Mouse (Mus musculus): ENCODE measurements at regions not wholly inside any gene's neighbourhood (a gene's known extent, or its start where the extent isn't known, plus 50 kb on each side); places are given as distances from the start of the nearest gene placed in this dataset.

DNA sequence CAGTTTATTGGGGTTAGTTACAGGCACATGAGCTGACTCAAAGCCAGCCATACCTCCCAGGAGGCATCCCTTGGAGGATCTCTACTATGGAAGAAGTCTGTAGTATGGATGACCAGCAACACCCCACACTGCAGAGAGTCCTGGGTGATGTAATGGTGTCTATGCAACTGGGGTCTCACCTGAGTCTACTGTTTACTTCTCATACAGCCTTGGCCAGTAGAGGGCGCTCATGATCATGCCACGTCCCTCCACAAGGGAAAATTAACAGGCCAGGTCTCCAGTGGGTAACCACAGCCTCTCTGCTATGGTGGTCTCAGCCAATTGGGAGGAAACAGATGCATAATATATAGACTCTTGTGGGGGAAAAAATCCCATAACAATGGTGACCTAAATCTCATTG lies 111.7 kb downstream of the Cdh26 start:
- no peak for DNase-seq (ENCODE audit: low read depth, low spot score)

DNA sequence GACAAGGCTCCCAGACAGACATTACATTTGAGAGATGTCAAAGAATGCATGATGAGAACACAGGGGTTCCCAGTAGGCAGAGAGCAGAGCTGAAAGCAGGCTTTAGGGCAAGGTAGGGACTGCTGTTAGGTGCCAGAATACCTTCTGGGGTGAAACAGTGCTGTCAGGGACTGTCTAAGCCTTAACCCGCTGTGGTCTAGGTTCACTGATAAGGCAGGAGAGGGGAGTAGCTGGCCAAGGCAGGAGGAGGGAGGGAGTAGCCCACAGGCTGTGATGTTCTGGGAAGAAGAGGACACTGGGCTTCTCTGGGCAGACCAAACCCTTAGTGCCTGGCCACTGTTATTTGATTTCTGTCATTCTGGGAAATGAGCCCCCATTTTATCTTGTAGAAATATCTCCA lies 114.1 kb downstream of the Cdh26 start:
- DNase-seq (ENCODE audit: low read depth, low spot score): no peak

- DNase-seq (ENCODE audit: low read depth, low spot score): no peak
Observed at GRCm38 (mm10) chr2:178545601-178546352, 115.4 kb downstream of the Cdh26 start.

- no peak for DNase-seq (ENCODE audit: low read depth, low spot score)
Observed at GRCm38 (mm10) chr2:178546353-178546720, 116.0 kb downstream of the Cdh26 start.

- no peak for DNase-seq (ENCODE audit: low read depth, low spot score)
Observed at GRCm38 (mm10) chr2:178546888-178547287, 116.6 kb downstream of the Cdh26 start.

DNA sequence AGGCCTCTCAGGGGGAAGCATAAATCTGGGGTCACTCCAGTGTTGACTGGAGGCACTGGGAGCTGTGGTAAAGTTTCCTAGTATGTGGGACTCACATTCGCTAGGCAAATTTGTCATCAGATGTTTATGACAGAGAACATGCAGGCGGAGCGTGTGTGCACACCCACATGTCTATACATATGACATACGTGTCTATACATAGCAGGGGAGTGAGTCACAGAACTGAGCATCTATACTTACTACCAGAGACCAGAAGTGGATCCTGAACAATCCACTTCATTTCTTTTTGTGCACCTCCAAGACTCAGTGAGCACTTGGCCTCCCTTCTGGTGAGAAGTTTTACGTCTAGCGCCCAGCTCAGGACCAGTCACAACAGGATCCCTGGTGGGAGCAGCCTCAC lies 118.6 kb downstream of the Cdh26 start:
- no peak for DNase-seq (ENCODE audit: low read depth, low spot score)

GRCm38 (mm10) chr2:178553736-178554135 lies 123.4 kb downstream of the Cdh26 start:
- DNase-seq (ENCODE audit: low read depth, low spot score): no peak

DNA sequence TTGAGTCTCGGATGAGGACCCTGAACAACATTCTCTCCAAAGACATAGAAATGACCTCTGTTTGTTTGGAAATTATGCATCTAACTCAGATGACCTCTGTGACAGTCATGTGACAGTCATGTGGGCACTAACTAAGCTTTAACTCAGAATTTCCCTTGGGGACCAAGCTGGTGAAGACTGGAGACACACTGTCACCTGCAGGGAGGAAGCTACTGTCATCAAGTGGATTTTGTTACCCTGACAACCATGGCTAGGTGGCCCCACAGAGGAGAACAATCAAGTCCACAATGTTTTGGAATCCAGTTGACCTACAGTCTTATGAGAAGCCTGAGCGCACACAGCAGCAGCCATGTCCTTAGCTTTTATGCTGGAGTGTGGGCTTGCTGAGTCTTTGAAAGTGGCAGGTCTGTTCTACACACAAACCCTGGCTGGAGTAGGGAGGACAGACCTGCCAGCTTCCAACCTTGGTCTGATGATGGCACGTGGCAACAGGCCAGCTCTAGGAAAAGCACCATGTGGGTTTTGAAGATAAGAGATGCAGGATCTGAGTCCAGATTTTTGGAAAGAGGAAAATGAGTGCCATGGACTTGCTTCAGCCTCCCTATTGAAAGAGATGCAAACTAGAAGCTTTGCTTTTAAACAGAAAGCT lies 125.5 kb downstream of the Cdh26 start:
- no peak for DNase-seq (ENCODE audit: low read depth, low spot score)

- DNase-seq (ENCODE audit: low read depth, low spot score): no peak
Observed at GRCm38 (mm10) chr2:178557934-178558333, 127.6 kb downstream of the Cdh26 start.

DNA sequence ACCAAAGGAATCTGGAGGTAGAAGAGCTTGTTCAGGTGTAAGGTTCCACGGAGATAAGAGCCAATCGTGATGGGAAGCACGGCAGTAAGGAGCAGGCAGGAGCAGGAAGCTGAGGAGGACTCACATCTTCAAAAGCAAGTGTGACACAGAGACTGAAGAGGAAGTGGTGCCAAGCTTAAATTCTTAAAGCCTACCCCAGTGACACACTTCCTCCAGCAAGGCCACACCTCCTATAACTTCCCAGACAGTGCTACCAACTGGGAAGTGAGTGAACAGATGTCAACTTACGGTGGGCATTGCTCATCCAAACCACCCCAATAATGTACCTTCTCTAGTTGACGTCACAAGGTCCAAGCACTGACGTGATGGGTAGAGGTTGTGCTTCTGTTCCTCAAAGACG lies 133.0 kb downstream of the Cdh26 start:
- DNase-seq (ENCODE audit: low read depth, low spot score): no peak

DNA sequence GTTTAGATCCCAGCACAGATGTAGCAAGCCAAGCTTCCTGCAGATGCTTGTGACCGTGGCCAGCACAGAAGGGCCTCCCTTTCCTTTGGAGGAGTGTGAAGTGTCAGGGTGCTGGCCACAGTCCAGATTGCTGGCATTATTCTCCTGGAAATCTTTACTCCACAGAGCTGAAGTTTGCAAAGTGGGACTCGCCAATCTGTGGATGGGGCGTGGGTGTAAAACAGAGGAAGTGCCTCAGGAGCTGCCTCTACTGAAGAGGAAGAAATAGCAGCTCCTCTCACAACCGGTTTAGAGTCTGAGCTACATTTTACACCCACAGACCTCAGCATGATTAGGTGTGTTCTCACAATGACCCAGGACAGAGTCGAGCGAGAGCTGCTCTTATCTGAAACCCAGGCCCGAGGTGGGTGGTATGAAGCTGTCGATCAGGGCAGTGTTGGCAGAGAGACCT lies 135.1 kb downstream of the Cdh26 start:
- no peak for DNase-seq (ENCODE audit: low read depth, low spot score)

GRCm38 (mm10) chr2:178567493-178567892 lies 137.2 kb downstream of the Cdh26 start:
- DNase-seq (ENCODE audit: low read depth, low spot score): no peak

- no peak for DNase-seq (ENCODE audit: low read depth, low spot score)
Observed at GRCm38 (mm10) chr2:178572301-178572700, 142.0 kb downstream of the Cdh26 start.

- DNase-seq (ENCODE audit: low read depth, low spot score): no peak
Observed at GRCm38 (mm10) chr2:178574859-178575258, 144.5 kb downstream of the Cdh26 start.

GRCm38 (mm10) chr2:178575403-178575802 lies 145.1 kb downstream of the Cdh26 start:
- no peak for DNase-seq (ENCODE audit: low read depth, low spot score)

GRCm38 (mm10) chr2:178576067-178576466 lies 145.7 kb downstream of the Cdh26 start:
- no peak for DNase-seq (ENCODE audit: low read depth, low spot score)

GRCm38 (mm10) chr2:178579571-178579970 lies 149.2 kb downstream of the Cdh26 start:
- no peak for DNase-seq (ENCODE audit: low read depth, low spot score)

DNA sequence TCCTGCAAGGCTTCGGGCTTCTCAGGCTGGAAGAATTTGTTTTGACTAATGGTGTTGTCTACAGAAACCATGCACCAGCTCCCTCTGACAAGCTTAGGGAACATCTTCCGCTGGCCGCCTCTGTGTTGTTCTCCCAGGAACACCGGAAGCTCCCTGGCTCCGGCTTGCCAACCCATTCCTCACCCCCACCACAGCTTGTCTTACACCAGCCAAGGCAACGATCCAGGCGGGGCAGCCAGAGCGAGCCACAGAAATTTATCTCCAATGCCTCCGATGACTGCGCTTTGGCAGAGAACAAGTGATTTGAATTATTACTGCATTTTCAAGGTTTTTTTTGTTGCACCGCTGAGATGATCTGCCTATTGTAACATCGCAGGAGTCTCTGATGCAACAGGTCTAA lies 151.0 kb downstream of the Cdh26 start:
- DNase-seq (ENCODE audit: low read depth, low spot score): no peak

- DNase-seq (ENCODE audit: low read depth, low spot score): no peak
Observed at GRCm38 (mm10) chr2:178584970-178585566, 154.7 kb downstream of the Cdh26 start.

GRCm38 (mm10) chr2:178587134-178587636 lies 156.9 kb downstream of the Cdh26 start:
- no peak for DNase-seq (ENCODE audit: low read depth, low spot score)

GRCm38 (mm10) chr2:178593743-178594142 lies 163.4 kb downstream of the Cdh26 start:
- DNase-seq (ENCODE audit: low read depth, low spot score): no peak

GRCm38 (mm10) chr2:178594177-178594576 lies 163.8 kb downstream of the Cdh26 start:
- no peak for DNase-seq (ENCODE audit: low read depth, low spot score)
